Mouse (Mus musculus): ENCODE data around the gene Krt80.
A peak's percentile ranks its signal among the peaks of the same experiment; 100 is the strongest.

Krt80 gene

DNA sequence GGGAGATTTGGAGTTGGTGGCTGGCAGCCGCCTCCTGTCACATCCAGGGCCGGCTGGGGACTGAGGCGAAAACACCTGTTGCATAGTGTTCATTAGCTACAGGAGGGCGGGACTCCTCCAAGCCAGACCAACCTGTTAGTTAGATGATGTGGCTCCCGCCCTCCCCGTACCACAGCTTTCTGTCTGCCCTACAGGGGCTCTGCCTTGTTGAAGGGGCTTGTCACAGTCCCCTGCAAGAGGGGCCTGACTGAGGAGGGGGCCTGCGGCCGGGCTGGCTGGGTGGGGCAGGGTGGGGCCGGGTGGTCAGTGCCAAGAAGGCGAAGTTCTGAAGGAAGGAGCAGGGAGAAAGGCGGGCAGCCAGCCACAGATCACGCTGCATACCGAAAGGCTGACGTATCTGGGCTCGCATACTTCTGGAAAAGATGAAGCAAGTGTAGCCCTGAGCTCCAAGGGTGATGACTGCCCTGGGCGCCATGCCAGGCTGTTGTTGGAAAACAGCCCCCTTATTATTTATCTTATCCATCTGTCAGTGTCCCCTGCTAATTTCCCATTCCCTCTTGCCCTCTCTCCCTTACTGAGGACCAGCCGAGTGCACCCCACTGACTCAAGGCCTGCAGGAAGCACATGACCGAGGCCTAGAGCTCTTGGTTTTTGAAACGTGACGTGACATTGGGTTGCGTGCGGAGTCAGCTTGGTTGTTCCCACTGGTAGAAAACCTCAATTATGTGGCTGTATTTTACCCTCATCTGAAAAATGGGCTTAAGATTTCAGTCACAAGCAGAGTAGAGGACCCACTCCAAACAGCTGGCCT lies at the start of gene Krt80:
Gene Krt80 (minus strand): TSS at position 62 of the 811 bp plus-strand sequence.
- peak; percentile 95 for DNase-seq (ENCODE audit: low spot score)

DNA sequence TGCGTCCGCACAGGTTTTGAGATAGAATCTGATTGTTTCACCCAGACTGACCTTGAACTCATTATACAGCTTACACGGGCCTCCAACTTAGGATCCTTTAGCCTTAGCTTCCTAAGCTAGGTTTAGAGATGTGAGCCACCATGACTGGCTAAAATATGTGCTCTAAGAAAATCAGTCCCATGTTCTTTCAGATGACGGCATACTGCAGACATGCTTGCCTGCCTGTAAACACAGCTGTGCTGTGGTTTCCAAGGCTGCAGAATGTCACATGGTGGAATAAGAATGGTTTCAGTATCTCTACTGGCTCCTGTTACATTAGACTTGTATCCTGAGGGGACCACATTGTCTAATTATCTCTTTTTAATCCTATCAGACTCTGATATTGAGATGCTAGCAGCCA lies 49.0 kb upstream of the Krt80 start:
- no peak for DNase-seq (ENCODE audit: low spot score)

DNA sequence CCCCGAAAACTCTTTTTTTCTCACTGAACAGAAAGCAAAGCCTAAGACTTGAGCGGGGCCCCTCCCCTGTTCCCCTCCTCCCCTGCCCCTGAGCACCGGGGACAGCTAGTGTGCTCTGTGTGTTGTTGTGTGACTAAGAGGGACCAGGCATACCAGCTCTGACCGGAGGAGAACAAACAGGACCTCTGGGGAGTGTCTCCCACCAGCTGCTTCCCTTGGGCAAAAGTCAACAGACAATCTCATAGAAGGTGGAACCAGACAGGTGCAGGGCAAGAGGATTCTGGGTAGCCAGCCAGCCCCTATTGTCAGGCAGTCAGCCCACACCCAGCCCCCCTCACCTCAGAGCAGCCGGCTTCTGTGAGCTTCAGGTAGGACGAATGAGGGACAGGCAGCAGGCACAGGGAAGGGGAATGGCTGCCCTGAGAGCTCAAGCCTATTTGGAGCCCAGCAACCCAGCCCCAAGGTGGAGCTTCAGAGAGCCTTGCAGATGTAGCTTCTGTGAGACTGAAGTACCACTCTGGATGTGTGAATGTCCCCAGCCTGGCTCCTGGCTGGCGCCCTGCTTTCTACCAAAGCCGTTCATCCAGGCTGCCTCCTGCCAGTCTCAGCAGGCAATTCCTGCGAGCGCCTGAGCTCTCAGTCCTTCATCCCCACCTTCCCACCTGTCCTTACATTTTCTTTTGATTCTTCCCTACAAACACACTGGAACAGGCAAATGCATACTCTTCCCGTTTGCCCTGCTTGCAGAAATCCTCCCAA lies 45.0 kb upstream of the Krt80 start:
- DNase-seq (ENCODE audit: low spot score), result no peak

DNA sequence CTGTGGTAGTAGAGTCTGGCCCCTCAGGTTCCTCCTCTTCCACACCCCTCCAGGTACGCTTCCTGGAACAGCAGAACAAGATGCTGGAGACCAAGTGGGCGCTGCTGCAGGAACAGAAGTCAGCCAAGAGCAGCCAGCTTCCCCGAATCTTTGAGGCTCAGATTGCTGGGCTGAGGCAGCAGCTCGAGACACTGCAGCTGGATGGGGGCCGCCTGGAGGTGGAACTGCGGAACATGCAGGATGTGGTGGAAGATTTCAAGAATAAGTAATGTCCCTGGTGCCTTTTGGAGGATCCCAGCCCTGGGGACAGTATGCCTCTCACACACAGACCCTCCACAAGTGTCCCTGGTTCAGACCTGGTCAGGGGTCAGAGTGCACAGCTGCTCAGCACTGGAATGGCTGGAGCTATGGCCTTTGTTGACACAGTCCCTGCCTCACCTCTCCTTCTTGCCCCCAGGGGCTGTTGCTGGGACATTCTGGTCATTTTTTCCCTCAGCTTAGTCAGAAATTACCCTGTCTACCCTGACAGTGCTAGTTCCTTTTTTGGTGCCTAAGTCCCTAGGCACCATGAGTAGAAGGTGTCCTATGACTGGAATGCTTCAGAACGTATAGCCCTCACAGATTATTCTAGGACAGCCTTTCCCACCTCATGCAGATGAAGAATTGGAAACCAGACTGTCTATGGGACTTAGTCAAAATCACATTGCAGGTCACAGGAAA lies 44.1 kb upstream of the Krt80 start:
- no peak for DNase-seq (ENCODE audit: low spot score)

DNA sequence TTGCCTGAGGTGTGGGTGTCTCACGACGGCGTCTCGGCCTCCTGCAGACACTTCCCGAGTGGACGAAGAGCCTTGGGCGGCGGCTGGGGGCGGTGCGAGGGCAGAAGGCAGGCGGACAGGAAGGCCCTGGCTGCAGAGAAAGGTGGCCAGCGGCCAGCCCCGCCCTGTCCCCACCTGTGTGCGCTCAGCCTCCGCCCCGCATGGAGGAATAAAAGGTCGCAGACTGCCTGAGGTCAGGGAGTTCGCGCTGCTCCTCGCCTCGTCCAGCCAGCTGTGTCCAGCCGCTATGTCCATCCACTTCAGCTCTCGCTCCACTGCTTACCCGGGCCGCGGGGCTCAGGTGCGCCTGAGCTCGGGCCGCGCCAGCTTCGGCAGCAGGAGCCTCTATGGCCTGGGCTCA lies 42.2 kb upstream of the Krt80 start:
- peak; percentile 87 for DNase-seq (ENCODE audit: low spot score)

DNA sequence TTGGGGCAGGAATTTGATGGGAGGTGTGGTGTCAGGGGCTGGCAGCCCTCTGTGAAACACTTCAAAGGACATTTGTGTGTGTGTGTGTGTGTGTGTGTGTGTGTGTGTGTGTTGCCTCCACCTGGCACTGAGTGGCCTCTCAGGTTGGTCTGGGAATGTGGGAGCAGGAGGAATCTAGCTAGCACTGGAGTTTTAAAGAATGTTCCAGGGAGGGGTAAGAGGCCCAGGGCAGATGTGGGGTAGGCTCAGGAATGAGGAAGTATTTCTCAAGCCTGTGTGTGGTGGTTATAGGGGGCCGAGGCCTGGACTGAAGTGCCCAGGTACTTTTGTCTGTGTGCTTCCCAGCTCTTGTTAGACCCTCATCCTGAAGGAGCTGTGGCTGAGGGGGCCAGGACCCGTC lies 40.8 kb upstream of the Krt80 start, which contains the start of gene Krt7:
Gene Krt7 (plus strand): TSS at position 269 of the 400 bp plus-strand sequence.
- peak; percentile 85 for DNase-seq (ENCODE audit: low spot score)

DNA sequence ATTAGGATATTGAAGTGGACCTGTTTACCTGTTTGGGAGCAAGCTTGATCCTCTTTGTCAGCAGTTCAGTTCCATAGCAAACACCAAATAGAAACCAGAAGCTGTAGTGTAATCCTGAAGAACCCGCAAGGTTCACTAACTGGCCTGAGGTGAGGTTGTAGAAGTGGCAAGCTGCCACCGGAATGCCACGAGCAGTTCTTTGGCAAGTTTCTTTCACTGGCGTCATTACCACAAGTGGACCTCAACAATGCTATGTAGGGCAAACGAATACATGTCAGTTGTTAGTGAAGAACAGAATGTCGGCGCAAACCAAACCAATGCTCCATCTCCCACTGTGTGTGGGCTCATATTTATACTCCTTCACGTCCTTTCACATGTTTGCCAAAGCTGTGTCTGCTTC lies 28.3 kb upstream of the Krt80 start:
- DNase-seq (ENCODE audit: low spot score), result peak; percentile 83

DNA sequence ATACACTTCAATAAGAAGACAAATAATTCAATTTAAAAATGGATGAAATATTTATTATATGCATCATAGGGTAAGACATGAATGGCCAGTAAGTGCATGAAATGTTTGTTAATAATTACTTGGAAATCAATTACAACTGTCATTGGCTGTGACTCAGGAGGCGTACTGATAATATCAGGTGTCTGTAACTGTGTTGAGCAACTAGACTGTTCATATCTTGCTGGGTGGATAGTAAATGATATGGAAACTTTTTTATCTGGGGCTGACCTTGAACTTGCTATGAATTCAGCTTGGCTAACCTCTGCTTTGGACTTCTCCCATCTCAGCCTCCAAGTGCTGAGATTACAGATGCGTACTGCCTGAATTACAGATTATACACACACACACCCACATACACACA lies 27.7 kb upstream of the Krt80 start:
- DNase-seq (ENCODE audit: low spot score), result no peak

DNA sequence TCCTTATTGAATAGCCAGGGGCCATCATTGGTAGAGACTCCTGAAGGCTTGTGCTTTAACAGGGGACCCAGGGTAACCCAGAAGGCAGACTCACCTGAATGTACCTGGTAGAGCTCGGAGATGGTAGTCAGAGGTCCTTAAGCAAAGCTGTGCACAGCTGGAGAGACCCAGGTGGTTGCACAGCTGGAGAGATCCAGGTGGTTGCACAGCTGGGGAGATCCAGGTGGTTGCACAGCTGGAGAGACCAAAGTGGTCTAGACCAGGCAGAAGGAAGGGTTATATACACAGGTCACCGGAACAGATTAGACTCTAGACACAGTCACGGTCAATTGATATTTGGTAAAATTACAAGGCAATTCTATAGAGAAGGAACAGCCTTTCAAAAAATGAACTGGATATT lies 27.0 kb upstream of the Krt80 start:
- DNase-seq (ENCODE audit: low spot score), result no peak

DNA sequence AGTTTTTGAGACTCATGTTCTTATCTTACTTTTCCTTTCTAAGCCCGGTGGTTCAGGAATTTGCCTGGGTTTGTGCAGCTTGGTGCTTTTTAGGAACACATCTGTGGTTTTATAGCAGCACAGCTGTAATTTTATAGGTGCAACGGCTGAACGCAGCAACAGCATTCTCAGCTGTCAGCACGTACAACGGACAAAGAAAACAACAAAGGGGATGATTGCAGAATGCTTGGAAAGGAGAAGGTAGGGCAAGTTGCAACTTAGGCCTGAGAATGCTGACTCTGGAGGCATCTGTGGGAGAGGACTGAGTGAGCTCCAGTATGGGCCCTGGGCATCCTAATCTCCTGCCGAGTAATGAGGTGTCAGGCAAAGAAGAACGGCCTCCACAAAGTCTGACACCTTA lies 26.5 kb upstream of the Krt80 start:
- no peak for DNase-seq (ENCODE audit: low spot score)

DNA sequence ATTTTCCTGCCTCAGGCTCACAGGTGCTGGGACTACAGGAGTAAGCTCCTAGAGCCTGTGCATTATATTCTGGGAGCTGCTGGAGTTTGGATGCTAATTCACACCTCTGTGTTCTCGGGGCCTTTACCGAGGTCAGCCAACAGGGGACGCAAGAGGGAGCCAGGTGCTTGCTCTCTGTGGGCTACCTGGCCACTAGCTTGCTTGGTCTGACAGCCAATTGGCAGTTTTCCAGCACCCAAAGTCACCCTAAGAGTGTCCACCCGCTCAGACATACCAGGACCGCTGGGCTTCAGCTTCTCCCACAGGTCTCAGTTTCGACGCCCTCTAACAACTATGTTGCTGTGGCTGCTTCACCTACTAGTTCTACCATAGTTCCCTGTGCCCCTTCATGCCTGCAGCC lies 24.9 kb upstream of the Krt80 start:
- DNase-seq (ENCODE audit: low spot score), result no peak

DNA sequence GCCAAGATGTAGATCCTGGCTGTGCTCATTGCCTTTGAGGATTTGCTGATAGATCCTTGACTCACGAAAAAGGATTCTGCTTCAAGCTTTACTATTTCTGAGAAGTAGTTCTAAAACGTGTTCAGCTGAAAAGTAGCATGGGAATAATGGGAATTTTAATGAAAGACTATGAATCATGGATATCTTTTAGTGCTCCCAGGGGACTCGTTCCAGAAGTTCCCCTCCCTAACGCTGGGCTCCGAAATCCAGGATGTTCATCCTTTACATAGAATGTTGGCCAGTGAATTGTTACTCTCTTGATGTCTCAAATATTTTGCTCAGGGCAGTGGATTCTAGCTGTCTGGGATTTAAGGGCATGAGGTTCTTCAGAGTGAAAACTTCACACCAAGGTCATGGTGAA lies 22.3 kb upstream of the Krt80 start:
- DNase-seq (ENCODE audit: low spot score), result no peak

DNA sequence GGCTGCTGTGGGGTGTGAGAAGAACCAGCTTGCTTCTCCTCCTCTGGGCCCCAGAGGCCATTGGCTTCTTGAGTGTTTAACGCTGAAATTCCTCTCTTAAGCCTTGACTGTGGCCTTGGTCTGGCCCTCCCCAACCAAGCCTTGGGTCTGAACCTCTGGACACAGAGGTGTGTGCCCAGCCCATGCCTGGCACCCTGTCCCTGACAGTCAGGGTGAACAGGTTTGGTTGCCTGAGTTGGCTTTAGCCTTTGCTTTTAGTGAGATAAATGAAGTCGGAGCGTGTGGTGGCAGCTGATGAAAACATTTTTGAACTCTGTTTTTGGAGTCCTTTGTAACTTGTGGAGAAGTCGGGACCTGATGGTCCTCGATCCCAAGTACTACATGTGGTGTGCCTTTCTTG lies 20.2 kb upstream of the Krt80 start:
- no peak for DNase-seq (ENCODE audit: low spot score)

DNA sequence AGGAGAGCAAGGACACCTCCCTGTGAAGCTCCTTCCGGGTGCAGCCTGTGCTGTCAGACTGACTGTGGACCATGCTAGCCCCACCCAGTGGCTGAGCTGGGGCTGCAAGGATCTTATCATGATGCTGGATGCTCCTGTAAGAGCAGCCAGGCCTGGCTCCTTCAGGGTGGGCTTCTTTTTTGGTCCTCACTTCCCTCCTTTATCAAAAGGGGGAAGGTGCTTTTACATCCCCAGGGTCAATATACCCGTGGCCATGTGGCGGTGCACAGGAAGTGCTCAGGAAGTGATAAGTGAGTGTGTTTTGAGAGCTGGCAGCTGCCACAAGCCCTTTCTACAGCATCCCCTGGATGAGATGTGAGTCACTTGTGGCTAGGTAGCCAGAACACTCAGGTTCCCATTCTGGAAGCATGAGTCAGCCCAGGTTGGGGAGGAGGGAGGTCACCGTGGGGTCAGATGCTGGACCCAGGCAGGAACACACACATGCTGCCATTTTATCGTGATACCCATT lies 18.1 kb upstream of the Krt80 start:
- DNase-seq (ENCODE audit: low spot score), result no peak

DNA sequence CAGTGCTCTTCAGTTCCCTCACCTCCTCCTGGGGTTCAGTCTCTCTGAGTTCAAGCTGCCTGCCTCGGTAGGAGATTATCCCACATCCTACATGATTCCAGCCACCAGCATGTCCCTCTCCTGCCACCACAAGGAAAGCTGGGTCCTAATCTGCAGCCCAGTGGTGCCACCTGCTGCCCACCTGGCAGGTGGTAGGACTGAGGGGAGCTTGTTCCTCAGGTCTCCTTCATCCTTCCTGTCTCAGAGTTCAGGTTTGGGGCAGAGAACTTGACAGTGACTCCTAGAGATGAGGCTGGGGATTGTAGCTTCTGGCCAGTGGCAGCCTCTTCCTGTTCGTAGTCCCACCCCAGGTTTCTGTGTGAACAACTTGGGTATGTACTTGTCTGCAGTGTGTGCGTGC lies 17.2 kb upstream of the Krt80 start:
- DNase-seq (ENCODE audit: low spot score), result no peak

DNA sequence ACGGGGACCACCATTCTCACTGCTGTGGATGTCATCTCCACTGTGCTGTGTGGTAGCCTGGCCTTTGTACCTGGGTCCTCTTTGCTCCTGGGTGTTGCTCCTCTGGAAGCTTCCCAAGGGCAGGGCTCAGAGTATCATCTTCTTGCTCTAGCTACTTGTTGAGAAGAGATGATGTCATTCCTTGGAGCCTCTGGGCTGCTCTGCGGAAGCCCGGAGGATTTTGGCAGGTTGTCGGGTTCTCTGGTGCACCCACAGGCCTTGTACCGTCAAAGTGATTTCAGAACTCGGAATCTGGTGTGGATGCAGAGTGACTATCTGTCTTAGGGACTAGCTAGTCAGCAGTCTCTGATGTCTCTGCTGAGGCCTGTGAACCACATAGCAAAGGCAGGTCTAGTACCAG lies 15.1 kb upstream of the Krt80 start:
- no peak for DNase-seq (ENCODE audit: low spot score)

DNA sequence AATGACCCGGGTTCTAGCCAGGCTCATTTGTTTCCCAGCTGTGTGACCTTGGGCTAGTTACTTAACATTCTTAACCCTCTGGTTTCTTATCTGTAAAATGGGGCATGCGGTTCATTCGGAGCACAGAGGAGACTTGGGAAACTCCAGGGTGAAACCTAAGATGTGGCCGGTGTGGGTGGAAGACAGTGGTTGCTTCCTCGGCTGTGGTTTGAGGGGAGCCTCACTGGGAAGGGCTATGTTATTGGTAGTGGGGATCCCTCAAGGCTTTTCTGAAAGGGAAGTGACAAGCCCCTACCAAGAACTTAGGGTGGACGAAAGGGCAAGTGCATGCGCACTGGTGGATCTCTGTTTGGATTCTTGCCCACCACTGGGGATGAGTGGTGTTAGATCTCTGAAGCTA lies 14.6 kb upstream of the Krt80 start:
- DNase-seq (ENCODE audit: low spot score), result no peak

DNA sequence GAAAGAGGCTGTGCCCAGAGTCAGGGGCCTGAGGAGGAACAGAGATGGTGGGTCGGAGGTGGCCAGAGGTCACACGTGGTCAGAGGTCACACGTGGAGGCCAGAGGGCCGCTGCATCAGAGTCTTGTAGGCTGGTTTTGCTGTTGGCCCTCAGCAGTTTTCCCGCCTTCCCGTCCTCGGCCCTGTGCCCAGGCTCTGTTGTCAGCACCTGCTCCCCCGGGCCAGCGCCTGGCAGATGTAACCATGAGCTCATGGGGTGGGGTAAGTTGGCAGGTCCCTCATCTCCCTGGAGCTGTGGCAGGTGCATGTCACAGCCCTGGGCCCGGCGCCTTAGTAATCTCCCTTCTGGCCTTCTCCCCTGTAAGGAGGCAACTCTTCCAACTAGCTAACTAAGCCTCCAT lies 12.8 kb upstream of the Krt80 start:
- DNase-seq (ENCODE audit: low spot score), result no peak

DNA sequence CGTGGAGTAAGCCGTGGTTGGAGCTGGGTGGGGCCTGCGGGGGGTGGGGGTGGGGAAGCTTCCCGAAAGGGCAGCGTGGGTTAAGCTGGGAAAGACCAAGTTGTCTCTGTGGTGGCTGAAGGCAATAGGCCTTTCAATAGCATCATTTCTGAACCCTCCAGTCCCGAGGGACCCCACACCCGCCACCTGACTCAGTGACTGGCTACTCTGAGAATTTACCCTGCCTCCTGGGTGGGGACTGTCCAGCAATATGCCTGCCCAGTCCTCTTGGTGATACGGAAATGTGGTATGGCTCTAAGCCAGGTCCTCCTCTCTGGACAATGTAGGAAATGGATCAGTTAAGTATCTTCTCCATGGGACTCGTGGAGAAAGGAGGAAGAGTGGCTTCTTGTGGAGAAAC lies 11.8 kb upstream of the Krt80 start:
- peak; percentile 86 for DNase-seq (ENCODE audit: low spot score)

DNA sequence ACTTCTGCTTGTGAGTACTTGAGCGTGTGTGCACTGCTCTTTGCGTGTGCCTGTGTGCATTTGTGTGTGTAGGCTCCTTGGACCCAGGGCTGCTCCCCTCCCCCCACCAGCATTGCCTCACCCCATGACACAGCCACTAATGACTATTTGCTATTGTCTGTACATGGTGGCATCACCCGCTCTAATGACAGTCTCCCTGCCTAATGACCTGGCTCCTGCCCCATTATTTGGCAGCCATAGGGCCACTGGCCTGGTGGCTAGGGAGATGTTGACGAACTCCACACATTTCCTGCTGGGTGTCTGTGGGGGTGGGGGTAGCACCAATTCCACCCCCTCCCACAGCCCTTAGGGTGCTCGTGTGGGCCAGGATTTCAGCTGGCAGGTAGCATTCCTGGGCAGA lies 8.7 kb upstream of the Krt80 start:
- DNase-seq (ENCODE audit: low spot score), result no peak

DNA sequence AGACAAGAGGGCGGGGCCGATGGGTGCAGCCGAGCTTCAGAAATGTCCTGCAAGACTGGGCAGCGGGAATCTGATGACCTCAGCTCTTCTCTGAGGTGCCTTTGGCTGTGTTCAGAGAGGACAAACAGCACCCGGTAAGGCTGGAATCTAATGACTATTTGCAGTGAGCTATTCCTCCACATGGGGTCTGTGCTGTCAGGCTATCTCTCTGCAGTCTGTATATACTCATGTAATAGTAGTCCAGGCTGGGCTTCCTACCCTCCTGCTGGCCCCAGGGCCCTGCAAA lies 6.8 kb upstream of the Krt80 start:
- DNase-seq (ENCODE audit: low spot score), result no peak

DNA sequence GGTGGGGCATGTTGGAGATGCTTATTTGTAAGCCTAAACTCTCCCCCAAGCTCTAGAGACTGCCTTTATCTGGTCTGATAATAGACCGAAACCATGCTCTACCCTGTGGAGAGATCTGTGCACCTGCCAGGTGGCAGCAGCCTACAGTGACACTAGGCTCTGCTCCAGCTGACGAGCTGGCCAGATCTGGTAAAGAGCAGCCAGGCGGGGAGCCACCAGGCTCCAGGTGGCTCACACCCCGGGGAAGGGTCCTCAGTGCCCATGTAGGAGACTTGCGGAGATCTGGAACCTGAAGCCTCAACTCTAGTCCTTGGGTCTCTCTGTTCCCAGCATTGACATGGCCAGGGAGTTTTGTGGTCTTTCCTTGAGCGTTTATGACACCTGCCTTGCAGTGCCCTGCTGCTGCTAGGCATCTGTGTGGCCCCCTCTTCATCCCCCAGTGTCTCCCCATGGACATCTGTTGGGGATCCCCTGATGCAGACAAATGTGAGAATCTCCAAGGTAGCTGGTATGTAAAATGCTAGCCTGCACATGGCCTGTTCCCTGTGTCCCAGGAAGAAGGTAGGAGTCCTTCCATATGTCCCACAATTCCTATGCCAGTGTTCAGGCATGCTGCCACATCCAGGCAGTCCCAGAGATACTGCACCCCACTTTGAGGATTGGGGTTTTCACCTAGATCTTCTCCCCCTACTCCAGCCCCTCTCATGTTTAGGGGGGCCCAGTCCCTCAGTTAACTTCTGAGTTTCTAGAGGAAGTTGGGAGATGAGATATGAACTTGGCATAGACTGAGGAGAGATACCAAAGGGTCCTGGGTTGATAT lies 6.2 kb upstream of the Krt80 start:
- no peak for DNase-seq (ENCODE audit: low spot score)
